Mouse (Mus musculus) heart, embryonic 10.5 days (tissue): ENCODE measurements at regions not wholly inside any gene's neighbourhood (a gene's known extent, or its start where the extent isn't known, plus 50 kb on each side); places are given as distances from the start of the nearest gene placed in this dataset.
"Not testable (repeated sequence)": the region's sequence is repeated elsewhere in the genome, so short reads cannot be mapped to it uniquely, and the experiment has no call there.

Experiments used
- DNase-seq: peaks from one replicate; pipeline ENCODE4 v3.0.0-alpha.2; 2017; ENCODE audit warnings: low spot score
- H3K27ac ChIP-seq: fragments of 300-500 bp; sonication (generic); 2 replicates; pipeline ENCODE4 v1.5.1; 2016; ENCODE audit warnings: mild to moderate bottlenecking
- H3K27me3 ChIP-seq: fragments of 300-500 bp; sonication (generic); 2 replicates; pipeline ENCODE4 v1.6.1; 2016; ENCODE audit warnings: mild to moderate bottlenecking; ENCODE audit not compliant: poor library complexity, insufficient read depth, severe bottlenecking
- H3K36me3 ChIP-seq: fragments of 300-500 bp; sonication (generic); 2 replicates; pipeline ENCODE4 v1.6.1; 2016; ENCODE audit warnings: mild to moderate bottlenecking, moderate library complexity
- H3K4me1 ChIP-seq: fragments of 300-500 bp; sonication (generic); 2 replicates; pipeline ENCODE4 v1.6.1; 2016; ENCODE audit warnings: mild to moderate bottlenecking
- H3K4me3 ChIP-seq: fragments of 300-500 bp; sonication (generic); 2 replicates; pipeline ENCODE4 v1.5.1; 2016; ENCODE audit warnings: mild to moderate bottlenecking, moderate library complexity
- H3K9me3 ChIP-seq: fragments of 300-500 bp; sonication (generic); 2 replicates; pipeline ENCODE4 v1.6.1; 2016; ENCODE audit warnings: mild to moderate bottlenecking, moderate library complexity
- WGBS: fragments of 180-500 bp; shearing (Covaris S2); methylation state at CpG from one replicate; pipeline ENCODE4 v1.1.7; 2016; 5-methylcytosine and 5-hydroxymethylcytosine counted together

DNA sequence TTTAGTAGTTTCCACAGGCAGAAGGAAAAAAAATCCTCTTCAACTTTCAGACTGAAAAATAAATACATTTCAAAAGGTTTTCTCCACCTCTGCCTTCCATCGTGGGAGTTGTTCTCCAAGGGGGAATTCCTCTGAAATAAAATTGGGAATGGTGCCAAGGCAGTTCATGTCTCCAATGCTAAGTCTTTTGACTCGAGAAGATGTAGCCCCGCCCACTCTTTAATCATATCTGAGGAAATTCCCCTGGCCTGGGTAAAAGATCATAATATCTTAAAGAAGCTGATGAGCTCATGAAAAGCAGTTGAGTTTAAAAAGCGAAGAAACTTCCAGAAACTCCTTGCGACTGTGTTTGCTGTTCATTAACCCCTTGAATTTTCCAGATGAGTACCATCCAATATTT is 185.3 kb upstream of the Gm37988 start:
- H3K36me3 ChIP-seq, result no peaks in the 10 kb centered on the region
- H3K27me3 ChIP-seq, result no peaks in the 10 kb centered on the region
- WGBS, result 63% methylated on average over 5 of the region's 5 CpGs
- DNase-seq, result no peak
- H3K4me3 ChIP-seq, result no peak overlapping the region
- no peak overlapping the region for H3K27ac ChIP-seq
- no peaks in the 10 kb centered on the region for H3K9me3 ChIP-seq
- no peaks in the 10 kb centered on the region; the same call in 1 of the 2 replicates for H3K4me1 ChIP-seq

DNA sequence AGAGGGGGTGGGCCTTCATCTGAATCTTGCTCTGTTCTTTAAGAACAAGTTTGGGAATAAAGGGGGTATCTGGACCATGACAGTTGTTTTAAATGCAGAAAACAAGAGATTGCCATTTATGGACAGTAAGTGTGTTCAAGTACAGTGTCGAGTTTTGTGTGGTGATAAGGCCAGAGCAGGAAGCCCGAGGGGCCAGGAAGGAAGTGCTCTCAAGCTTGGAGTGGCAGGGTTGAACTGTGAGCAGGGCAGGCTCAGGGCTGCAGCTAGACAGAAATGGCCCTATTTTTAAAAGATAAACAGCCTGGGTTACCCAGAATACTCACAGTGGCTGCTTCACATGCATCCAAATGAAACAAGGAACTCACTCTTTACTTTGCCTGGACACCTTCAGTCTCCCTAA is 184.4 kb upstream of the Gm37988 start:
- H3K4me1 ChIP-seq, result no peaks in the 10 kb centered on the region; the same call in 1 of the 2 replicates
- DNase-seq, result no peak
- peak overlapping the region; percentile 42; the same call in 1 of the 2 replicates for H3K27ac ChIP-seq
- WGBS, result 9% methylated on average over 2 of the region's 2 CpGs
- no peaks in the 10 kb centered on the region for H3K9me3 ChIP-seq
- H3K36me3 ChIP-seq, result no peaks in the 10 kb centered on the region
- no peaks in the 10 kb centered on the region for H3K27me3 ChIP-seq
- no peak overlapping the region for H3K4me3 ChIP-seq

GRCm38 (mm10) chr1:4653937-4654336 is 153.8 kb upstream of the Gm37988 start:
- no peaks in the 10 kb centered on the region for H3K9me3 ChIP-seq
- no peaks in the 10 kb centered on the region for H3K36me3 ChIP-seq
- DNase-seq, result no peak
- WGBS, result 13% methylated on average over 7 of the region's 7 CpGs
- no peak overlapping the region for H3K27ac ChIP-seq
- no peaks in the 10 kb centered on the region for H3K27me3 ChIP-seq
- H3K4me3 ChIP-seq, result no peak overlapping the region
- H3K4me1 ChIP-seq, result peaks cover 6% of the 10 kb centered on the region

DNA sequence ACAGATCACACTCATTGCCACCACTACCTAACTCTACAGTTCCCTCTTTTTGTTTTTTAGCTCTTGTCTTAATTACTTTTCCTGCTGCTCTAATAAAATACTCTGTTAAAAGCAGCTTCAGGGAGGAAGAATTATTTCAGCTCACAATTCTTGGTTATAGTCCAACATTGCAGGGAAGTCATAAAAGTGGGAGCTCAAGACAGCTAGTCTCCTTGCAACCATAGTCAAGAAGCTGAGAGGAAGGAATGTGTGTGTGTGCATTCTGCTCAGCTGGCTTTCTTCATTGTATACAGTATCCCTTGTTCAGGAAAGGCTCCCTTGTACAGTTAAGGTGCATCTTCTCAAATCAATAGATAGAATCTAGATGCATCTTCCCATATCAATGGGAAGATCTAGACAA is 152.4 kb upstream of the Gm37988 start:
- no peak for DNase-seq
- Histone ChIP-seq H3K36me3 (no peaks in the 10 kb centered on the region), H3K4me3 (no peak overlapping the region), H3K27ac (no peak overlapping the region), H3K9me3 (no peaks in the 10 kb centered on the region), H3K27me3 (no peaks in the 10 kb centered on the region), H3K4me1 (peaks cover 6% of the 10 kb centered on the region)

DNA sequence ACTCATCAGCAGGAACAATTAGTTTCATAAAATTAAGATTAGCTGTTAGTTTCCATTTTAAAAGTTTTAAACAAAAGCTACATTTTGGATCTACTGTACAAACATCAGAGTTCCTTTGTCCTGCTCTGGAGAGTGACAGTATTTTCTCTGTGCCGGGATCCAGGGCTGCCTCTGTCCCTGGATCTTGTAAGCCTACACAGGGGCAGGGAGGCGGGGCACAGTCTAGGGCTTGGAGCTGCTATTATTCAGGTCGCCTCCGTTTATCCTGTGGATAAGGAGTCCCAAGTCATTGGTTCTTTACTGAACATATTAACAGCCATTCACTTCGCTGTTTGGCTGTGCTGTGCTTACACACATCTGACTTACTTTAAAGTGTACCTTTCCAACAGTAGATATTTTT is 150.8 kb upstream of the Gm37988 start:
- H3K36me3 ChIP-seq, result no peaks in the 10 kb centered on the region
- H3K27me3 ChIP-seq, result no peaks in the 10 kb centered on the region
- no peaks in the 10 kb centered on the region for H3K9me3 ChIP-seq
- H3K4me3 ChIP-seq, result no peak overlapping the region
- 34% methylated on average over 5 of the region's 5 CpGs for WGBS
- no peak for DNase-seq
- no peak overlapping the region for H3K27ac ChIP-seq
- peaks cover 6% of the 10 kb centered on the region for H3K4me1 ChIP-seq

- H3K4me3 ChIP-seq, H3K36me3 ChIP-seq, H3K27me3 ChIP-seq, H3K27ac ChIP-seq, H3K9me3 ChIP-seq, DNase-seq, H3K4me1 ChIP-seq: not testable (repeated sequence)
- 77% methylated on average over 7 of the region's 7 CpGs for WGBS
Observed at GRCm38 (mm10) chr1:4660081-4660480, 147.6 kb upstream of the Gm37988 start.

- not testable (repeated sequence) for H3K9me3 ChIP-seq, H3K4me3 ChIP-seq, DNase-seq, H3K36me3 ChIP-seq, H3K27ac ChIP-seq, H3K27me3 ChIP-seq, H3K4me1 ChIP-seq
- WGBS, result 89% methylated on average over 5 of the region's 5 CpGs
Observed at GRCm38 (mm10) chr1:4660616-4661015, 147.1 kb upstream of the Gm37988 start.

DNA sequence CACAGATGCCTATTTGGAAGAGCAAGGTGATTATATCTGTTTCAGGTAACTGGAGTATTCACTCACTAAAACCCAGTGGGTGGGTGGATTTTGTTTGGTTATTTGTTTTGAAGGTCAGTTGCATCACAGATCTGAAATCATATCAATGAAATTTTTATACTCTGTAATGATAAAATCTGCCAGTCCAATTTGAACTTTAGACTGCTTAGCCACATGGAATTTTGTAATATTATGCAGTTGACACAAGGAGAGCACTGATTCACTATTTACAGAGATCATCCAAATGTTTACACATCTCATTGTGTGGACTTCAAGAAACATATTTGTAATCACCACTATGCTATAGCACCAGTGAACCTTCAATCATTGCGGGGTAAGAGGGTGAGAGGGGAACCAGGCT is 145.9 kb upstream of the Gm37988 start:
- H3K9me3 ChIP-seq, result no peaks in the 10 kb centered on the region
- H3K4me1 ChIP-seq, result no peaks in the 10 kb centered on the region
- DNase-seq, result no peak
- no peaks in the 10 kb centered on the region for H3K36me3 ChIP-seq
- H3K27me3 ChIP-seq, result no peaks in the 10 kb centered on the region
- H3K4me3 ChIP-seq, result no peak overlapping the region
- no peak overlapping the region for H3K27ac ChIP-seq
- WGBS, result 86% methylated on average over 1 of the region's 1 CpGs

- H3K27me3 ChIP-seq, result no peaks in the 10 kb centered on the region
- no peaks in the 10 kb centered on the region for H3K36me3 ChIP-seq
- DNase-seq, result no peak
- H3K4me3 ChIP-seq, result no peak overlapping the region
- 54% methylated on average over 1 of the region's 1 CpGs for WGBS
- no peak overlapping the region for H3K27ac ChIP-seq
- no peaks in the 10 kb centered on the region for H3K4me1 ChIP-seq
- H3K9me3 ChIP-seq, result no peaks in the 10 kb centered on the region
Observed at GRCm38 (mm10) chr1:4669732-4670131, 138.0 kb upstream of the Gm37988 start.

- no peaks in the 10 kb centered on the region for H3K36me3 ChIP-seq
- H3K4me3 ChIP-seq, result no peak overlapping the region
- WGBS, result 57% methylated on average over 1 of the region's 1 CpGs
- H3K9me3 ChIP-seq, result no peaks in the 10 kb centered on the region
- DNase-seq, result no peak
- no peaks in the 10 kb centered on the region for H3K4me1 ChIP-seq
- H3K27ac ChIP-seq, result no peak overlapping the region
- no peaks in the 10 kb centered on the region for H3K27me3 ChIP-seq
Observed at GRCm38 (mm10) chr1:4671237-4672019, 136.3 kb upstream of the Gm37988 start.

GRCm38 (mm10) chr1:4672344-4672743 is 135.3 kb upstream of the Gm37988 start:
- H3K4me1 ChIP-seq, result no peaks in the 10 kb centered on the region
- 67% methylated on average over 4 of the region's 4 CpGs for WGBS

DNA sequence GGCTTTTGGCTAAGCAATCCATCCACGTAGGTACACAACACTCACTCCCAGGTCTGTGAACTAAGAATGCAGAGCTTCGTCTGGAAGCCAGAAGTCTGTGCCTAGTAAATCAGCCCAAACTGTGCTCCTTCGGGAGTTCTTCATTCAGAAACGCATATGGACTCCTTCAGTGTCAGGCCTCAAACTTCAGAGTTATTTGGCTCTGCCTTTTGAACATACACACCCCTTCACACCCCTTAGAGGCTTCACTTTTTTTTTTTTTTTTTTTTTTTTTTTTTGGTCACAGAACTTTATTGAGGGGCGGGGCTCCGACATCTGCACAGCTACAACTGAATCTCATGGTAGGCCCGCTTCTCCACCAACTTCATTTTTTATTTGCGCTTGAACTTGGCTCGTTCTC is 120.1 kb upstream of the Gm37988 start:
- H3K4me3 ChIP-seq, result no peak overlapping the region
- H3K9me3 ChIP-seq, result no peaks in the 10 kb centered on the region
- 94% methylated on average over 9 of the region's 9 CpGs for WGBS
- peaks cover 11% of the 10 kb centered on the region for H3K27me3 ChIP-seq
- no peaks in the 10 kb centered on the region for H3K4me1 ChIP-seq
- no peak for DNase-seq
- no peak overlapping the region for H3K27ac ChIP-seq
- no peaks in the 10 kb centered on the region for H3K36me3 ChIP-seq

More at GRCm38 (mm10) chr1:4672344-4672743, 135.3 kb upstream of the Gm37988 start:
- Histone ChIP-seq H3K27ac (no peak overlapping the region), H3K4me3 (no peak overlapping the region), H3K9me3 (no peaks in the 10 kb centered on the region), H3K27me3 (no peaks in the 10 kb centered on the region), H3K36me3 (no peaks in the 10 kb centered on the region)
- DNase-seq, result no peak

- Histone ChIP-seq H3K27me3 (peaks cover 11% of the 10 kb centered on the region), H3K36me3 (no peaks in the 10 kb centered on the region), H3K4me1 (no peaks in the 10 kb centered on the region), H3K27ac (no peak overlapping the region), H3K4me3 (peak overlapping the region; percentile 52), H3K9me3 (no peaks in the 10 kb centered on the region)
- no peak for DNase-seq
- 5% methylated on average over 26 of the region's 26 CpGs for WGBS
Observed at GRCm38 (mm10) chr1:4689096-4689495, 118.6 kb upstream of the Gm37988 start.

DNA sequence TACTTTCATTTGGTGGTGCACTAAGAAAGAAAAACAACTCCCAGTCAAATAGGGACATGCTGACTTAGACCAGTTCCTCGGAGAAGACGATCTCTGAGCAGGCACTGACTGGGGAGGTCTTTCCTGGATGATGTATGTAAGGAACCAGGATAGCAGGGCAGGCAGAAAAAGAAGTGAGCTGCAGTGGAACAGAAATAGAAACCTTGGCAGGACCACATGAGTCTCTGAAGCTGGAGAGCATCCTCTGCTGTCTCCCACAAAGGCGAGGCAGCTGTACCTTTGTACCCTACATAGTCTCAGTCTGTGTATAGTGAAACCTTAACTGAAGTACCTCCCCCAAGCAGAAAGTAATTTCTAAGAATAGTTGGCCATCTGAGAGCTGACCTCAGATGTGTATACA is 104.4 kb upstream of the Gm37988 start:
- WGBS, result 77% methylated on average over 3 of the region's 3 CpGs
- H3K4me1 ChIP-seq, result no peaks in the 10 kb centered on the region
- DNase-seq, result no peak
- H3K27me3 ChIP-seq, result no peaks in the 10 kb centered on the region
- H3K4me3 ChIP-seq, result no peak overlapping the region
- H3K36me3 ChIP-seq, result no peaks in the 10 kb centered on the region
- H3K9me3 ChIP-seq, result no peaks in the 10 kb centered on the region
- no peak overlapping the region for H3K27ac ChIP-seq
